Comparison of ENCODE assay signal across 29 mouse cellular contexts in genomic region chr15:9183995-9184394, GRCm38 (mm10).
"Had no signal": no experiment of that assay in that cellular context is flagged by ENCODE, and none has a peak within 500 bp of the region (broad histone marks: within the 10 kb centered on the region; RNA-seq: fewer than 3 reads in every experiment).

No protein-coding gene starts in this region.

- H3K9me3 ChIP-seq: embryonic facial prominence, embryonic 10.5 days; embryonic facial prominence, embryonic 12.5 days; embryonic facial prominence, embryonic 13.5 days; embryonic facial prominence, embryonic 15.5 days; forebrain, embryonic 10.5 days; forebrain, embryonic 12.5 days; forebrain, embryonic 13.5 days; forebrain, embryonic 15.5 days had no signal

- DNase-seq: cerebellum, adult 2 months; cerebellum, adult 8-10 months; cerebellum, adult 9-10 months; cerebellum, adult 9-11 months; cerebellum, postnatal 10 days; cerebellum, postnatal 14 days; cerebellum, postnatal 25 days; cerebellum, postnatal 36 days; embryo, embryonic 11 days; forebrain, postnatal 0 days; gastrocnemius, adult 2 months; gastrocnemius, postnatal 10 days; gastrocnemius, postnatal 14 days; gastrocnemius, postnatal 25 days; gastrocnemius, postnatal 36 days; heart, adult 11 months; heart, adult 18-20 months; heart, adult 2 months had no signal

- H3K9ac ChIP-seq: embryonic facial prominence, embryonic 12.5 days; embryonic facial prominence, embryonic 13.5 days; embryonic facial prominence, embryonic 15.5 days; forebrain, embryonic 12.5 days; forebrain, embryonic 13.5 days; forebrain, embryonic 15.5 days; forebrain, postnatal 0 days had no signal

- H3K27me3 ChIP-seq: embryonic facial prominence, embryonic 12.5 days; embryonic facial prominence, embryonic 13.5 days; embryonic facial prominence, embryonic 15.5 days; forebrain, embryonic 12.5 days; forebrain, embryonic 13.5 days; forebrain, embryonic 15.5 days had no signal

- H3K27ac ChIP-seq: embryonic facial prominence, embryonic 10.5 days; embryonic facial prominence, embryonic 12.5 days; embryonic facial prominence, embryonic 13.5 days; embryonic facial prominence, embryonic 15.5 days; forebrain, embryonic 10.5 days; forebrain, embryonic 12.5 days; forebrain, embryonic 13.5 days; forebrain, embryonic 15.5 days; gastrocnemius, adult 2 months; heart, adult 2 months had no signal

- H3K4me2 ChIP-seq: embryonic facial prominence, embryonic 12.5 days; embryonic facial prominence, embryonic 13.5 days; embryonic facial prominence, embryonic 15.5 days; forebrain, embryonic 12.5 days; forebrain, embryonic 13.5 days; forebrain, embryonic 15.5 days had no signal

- H3K4me3 ChIP-seq: embryonic facial prominence, embryonic 10.5 days; embryonic facial prominence, embryonic 12.5 days; embryonic facial prominence, embryonic 13.5 days; embryonic facial prominence, embryonic 15.5 days; erythroblast, embryonic 14.5 days; forebrain, embryonic 10.5 days; forebrain, embryonic 12.5 days; forebrain, embryonic 13.5 days; forebrain, embryonic 15.5 days; gastrocnemius, adult 2 months; heart, adult 2 months had no signal

- ATAC-seq: forebrain, embryonic 13.5 days; forebrain, embryonic 14.5 days; forebrain, embryonic 15.5 days; forebrain, embryonic 16.5 days; forebrain, postnatal 0 days had no signal

- H3K4me1 ChIP-seq: embryonic facial prominence, embryonic 10.5 days; embryonic facial prominence, embryonic 12.5 days; forebrain, embryonic 10.5 days; forebrain, embryonic 12.5 days; forebrain, embryonic 13.5 days; forebrain, embryonic 15.5 days had no signal
